Mouse (Mus musculus) liver, embryonic 16.5 days (tissue): ENCODE results near the gene Nanos2. TPM values are rescaled to one million over a fixed set of nuclear protein-coding genes. Genes with fewer than 3 reads are reported as not detected.

Experiments
- ATAC-seq: fragments of 200-750 bp; cut with Nextera tagmentation; 2 replicates; pipeline ENCODE4 v1.8.0; 2017; ENCODE audit warnings: low read depth, mild to moderate bottlenecking, moderate number of reproducible peaks, moderate library complexity
- H3K27ac ChIP-seq: fragments of 300-500 bp; sonication (generic); 2 replicates; pipeline ENCODE4 v1.5.1; 2014; ENCODE audit warnings: mild to moderate bottlenecking, low read length
- H3K27me3 ChIP-seq: fragments of 300-500 bp; sonication (generic); 2 replicates; pipeline ENCODE4 v1.6.1; 2014; ENCODE audit warnings: low read depth, low read length, mixed read lengths; ENCODE audit not compliant: control insufficient read depth, insufficient read depth
- H3K36me3 ChIP-seq: fragments of 300-500 bp; sonication (generic); 2 replicates; pipeline ENCODE4 v1.6.1; 2014; ENCODE audit warnings: mild to moderate bottlenecking; ENCODE audit not compliant: control insufficient read depth, insufficient read depth
- H3K4me1 ChIP-seq: fragments of 300-500 bp; sonication (generic); 2 replicates; pipeline ENCODE4 v1.6.1; 2014; ENCODE audit warnings: low read depth, low read length, mixed read lengths; ENCODE audit not compliant: control insufficient read depth
- H3K4me2 ChIP-seq: fragments of 300-500 bp; sonication (generic); 2 replicates; pipeline ENCODE4 v1.6.1; 2014; ENCODE audit warnings: low read depth, low read length, mixed read lengths
- H3K4me3 ChIP-seq: fragments of 300-500 bp; sonication (generic); 2 replicates; pipeline ENCODE4 v1.5.1; 2014; ENCODE audit warnings: low read depth, mild to moderate bottlenecking, low read length
- H3K9ac ChIP-seq: fragments of 300-500 bp; sonication (generic); 2 replicates; pipeline ENCODE4 v1.6.1; 2014; ENCODE audit warnings: low read depth, low read length
- H3K9me3 ChIP-seq: fragments of 300-500 bp; sonication (generic); replicated peaks from 2 replicates; pipeline ENCODE4 v1.6.1; 2016; ENCODE audit warnings: low read length; ENCODE audit not compliant: control insufficient read depth
- WGBS: fragments of 180-500 bp; shearing (Covaris S2); extraction: QIAGEN DNeasy Blood & Tissue Kit; methylation state at CpG from one replicate; pipeline ENCODE4 v1.1.7; 2014; ENCODE audit not compliant: insufficient replicate concordance; 5-methylcytosine and 5-hydroxymethylcytosine counted together
- polyA plus RNA-seq: library from polyadenylated mRNA; unstranded; fragments of >200 nt; fragmentation: Nextera tagmentation; extraction: Ambion mirVana; gene quantifications from 2 replicates; pipeline ENCODE4 v1.2.1, GENCODE M21; 2015

The Nanos2 gene
- not detected in 2 replicates for polyA plus RNA-seq

DNA sequence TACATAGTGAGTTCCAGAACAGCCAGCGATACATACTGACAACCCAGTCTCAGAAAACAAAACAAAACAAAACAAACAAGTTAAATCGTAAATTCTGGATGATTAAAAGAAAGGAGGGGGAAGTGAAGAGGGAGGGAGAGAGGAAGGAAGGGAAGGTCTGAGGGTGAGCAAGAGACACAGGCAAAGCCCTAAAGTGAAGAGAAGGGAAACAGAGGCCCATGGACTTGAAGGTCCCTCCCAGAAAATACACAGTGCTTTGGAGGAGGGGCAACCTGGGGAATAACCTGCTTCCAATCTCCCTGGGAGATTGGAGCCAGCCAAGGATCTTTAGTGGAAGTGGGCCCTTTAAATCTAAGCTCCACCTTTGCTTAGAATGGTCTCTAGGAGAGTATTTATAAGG is at the start of gene Nanos2:
Nanos2 (plus strand) TSS at position 301 of the 400 bp plus-strand sequence.
- Histone ChIP-seq H3K9ac (no peak within 1 kb of the TSS), H3K4me2 (no peak within 1 kb of the TSS), H3K36me3 (no peaks in the 10 kb centered on the region), H3K27me3 (peaks cover 40% of the 10 kb centered on the region), H3K4me3 (no peak within 1 kb of the TSS), H3K9me3 (no peaks in the 10 kb centered on the region), H3K4me1 (peaks cover 15% of the 10 kb centered on the region), H3K27ac (no peak within 1 kb of the TSS)
- no peak for ATAC-seq
- WGBS = 38% methylated on average over 2 of the region's 2 CpGs

DNA sequence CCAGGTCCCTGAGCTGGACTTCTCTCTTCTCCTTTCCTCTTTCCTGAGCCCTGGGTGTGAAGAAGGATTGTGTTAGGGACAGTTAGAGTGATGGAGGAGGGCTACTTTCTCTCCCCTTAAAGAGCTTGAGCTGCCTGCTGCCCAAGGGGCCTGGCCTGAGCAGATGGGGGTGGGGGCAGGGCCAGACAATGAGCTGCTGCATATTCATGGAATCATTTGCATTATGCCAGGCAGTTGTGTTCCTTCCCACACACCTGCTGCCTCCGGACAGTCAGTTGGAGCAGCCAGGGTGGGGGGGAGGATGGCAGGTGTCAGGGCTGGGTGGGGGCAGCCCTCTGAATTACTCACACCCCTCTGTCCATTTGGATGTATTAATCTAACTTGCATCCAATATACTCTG is 44.8 kb upstream of the Nanos2 start:
- ATAC-seq = no peak
- no peaks in the 10 kb centered on the region for H3K9me3 ChIP-seq
- no peak overlapping the region for H3K27ac ChIP-seq
- H3K4me3 ChIP-seq = no peak overlapping the region
- H3K4me1 ChIP-seq = no peaks in the 10 kb centered on the region
- H3K36me3 ChIP-seq = no peaks in the 10 kb centered on the region
- no peak overlapping the region for H3K4me2 ChIP-seq
- no peak overlapping the region for H3K9ac ChIP-seq
- H3K27me3 ChIP-seq = no peaks in the 10 kb centered on the region
- WGBS = 50% methylated on average over 1 of the region's 1 CpGs

DNA sequence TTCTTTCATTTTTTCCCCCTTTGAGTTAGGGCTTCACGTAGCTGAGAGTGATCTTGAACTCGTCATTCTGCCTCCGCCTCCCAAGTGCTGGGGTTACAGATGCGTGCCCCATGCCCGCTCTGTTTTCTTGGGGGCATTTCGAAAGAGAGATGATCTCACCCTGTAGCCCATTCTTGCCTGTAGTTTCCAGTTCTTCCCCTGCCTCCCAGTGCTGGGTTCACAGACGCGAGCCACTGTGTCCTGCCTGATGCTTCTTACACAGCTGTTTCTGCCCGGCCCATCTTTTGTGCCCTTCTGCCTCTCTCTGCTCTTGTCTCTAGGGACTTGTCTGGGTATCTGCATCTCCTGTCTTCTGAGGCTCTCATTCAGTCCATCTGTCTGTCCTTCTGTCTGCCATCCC is 44.4 kb upstream of the Nanos2 start:
- Histone ChIP-seq H3K27ac (no peak overlapping the region), H3K4me1 (no peaks in the 10 kb centered on the region), H3K4me3 (no peak overlapping the region), H3K9ac (no peak overlapping the region), H3K9me3 (no peaks in the 10 kb centered on the region), H3K4me2 (no peak overlapping the region), H3K27me3 (no peaks in the 10 kb centered on the region), H3K36me3 (no peaks in the 10 kb centered on the region)
- WGBS = 47% methylated on average over 9 of the region's 9 CpGs
- no peak for ATAC-seq

DNA sequence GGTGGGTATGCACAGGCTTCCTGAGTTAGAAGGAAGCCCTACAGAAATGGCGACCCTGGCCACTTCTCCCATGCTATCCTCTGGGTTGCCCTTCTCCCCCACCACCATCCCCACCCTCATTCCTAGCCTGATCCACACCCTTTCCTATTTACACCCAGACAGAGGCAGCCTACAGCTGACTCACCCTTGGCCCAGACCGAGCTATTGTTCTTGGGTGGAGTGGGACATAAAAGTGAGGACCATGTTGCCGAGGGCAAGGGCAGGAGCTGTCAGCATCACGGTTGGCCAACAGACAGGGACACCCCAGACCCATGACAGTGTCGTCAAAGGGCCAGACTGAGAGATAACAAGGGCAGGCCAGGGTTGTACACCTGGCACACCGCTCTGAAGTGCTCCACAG is 39.0 kb upstream of the Nanos2 start:
- no peak overlapping the region for H3K9ac ChIP-seq
- no peaks in the 10 kb centered on the region for H3K4me1 ChIP-seq
- WGBS = 47% methylated on average over 6 of the region's 6 CpGs

DNA sequence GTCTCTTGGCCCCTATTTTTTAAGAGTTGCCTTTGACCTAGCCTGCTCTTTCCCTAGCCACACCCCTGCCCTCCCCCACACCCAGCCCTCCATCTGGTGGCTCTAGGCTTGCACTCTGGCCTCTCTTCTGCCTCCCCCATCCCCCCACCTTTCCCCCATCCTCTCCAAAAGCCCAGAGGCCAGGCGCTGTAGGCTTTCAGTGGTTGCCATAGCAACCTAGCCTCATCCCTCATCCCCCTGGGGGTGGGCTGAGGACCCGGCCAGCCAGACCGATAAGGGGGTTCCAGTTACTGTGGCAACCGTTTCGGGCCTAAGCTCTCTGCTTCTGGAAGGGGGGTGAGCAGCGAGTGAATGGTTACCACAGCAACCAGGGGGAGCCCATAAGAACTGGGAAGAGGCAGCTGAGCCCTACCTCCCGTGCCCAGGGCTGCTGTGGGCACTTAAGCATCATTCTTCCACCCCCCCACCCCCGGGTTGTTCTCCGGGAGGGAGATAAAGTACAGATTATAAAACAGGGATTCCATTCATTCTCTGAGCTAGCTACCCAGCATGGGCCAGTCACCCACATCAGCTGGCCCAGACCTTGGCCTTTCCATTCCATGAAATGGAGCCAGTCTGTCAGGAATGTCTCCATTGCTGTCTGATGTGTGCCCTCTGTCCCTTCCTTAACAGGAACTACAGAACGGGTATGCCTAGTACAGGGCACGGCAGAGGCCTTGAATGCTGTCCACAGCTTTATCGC is 37.2 kb upstream of the Nanos2 start:
- Histone ChIP-seq H3K27ac (no peak overlapping the region), H3K4me3 (no peak overlapping the region), H3K9me3 (no peaks in the 10 kb centered on the region), H3K4me1 (no peaks in the 10 kb centered on the region), H3K4me2 (no peak overlapping the region), H3K27me3 (peaks cover 7% of the 10 kb centered on the region; the same call in 1 of the 2 replicates), H3K36me3 (no peaks in the 10 kb centered on the region), H3K9ac (no peak overlapping the region)
- WGBS = 31% methylated on average over 12 of the region's 12 CpGs
- no peak for ATAC-seq

More for the DNA sequence above, 39.0 kb upstream of the Nanos2 start:
- no peaks in the 10 kb centered on the region for H3K36me3 ChIP-seq
- H3K27ac ChIP-seq = no peak overlapping the region
- no peaks in the 10 kb centered on the region for H3K9me3 ChIP-seq
- H3K4me2 ChIP-seq = no peak overlapping the region
- no peak for ATAC-seq
- peaks cover 7% of the 10 kb centered on the region; the same call in 1 of the 2 replicates for H3K27me3 ChIP-seq
- H3K4me3 ChIP-seq = no peak overlapping the region

DNA sequence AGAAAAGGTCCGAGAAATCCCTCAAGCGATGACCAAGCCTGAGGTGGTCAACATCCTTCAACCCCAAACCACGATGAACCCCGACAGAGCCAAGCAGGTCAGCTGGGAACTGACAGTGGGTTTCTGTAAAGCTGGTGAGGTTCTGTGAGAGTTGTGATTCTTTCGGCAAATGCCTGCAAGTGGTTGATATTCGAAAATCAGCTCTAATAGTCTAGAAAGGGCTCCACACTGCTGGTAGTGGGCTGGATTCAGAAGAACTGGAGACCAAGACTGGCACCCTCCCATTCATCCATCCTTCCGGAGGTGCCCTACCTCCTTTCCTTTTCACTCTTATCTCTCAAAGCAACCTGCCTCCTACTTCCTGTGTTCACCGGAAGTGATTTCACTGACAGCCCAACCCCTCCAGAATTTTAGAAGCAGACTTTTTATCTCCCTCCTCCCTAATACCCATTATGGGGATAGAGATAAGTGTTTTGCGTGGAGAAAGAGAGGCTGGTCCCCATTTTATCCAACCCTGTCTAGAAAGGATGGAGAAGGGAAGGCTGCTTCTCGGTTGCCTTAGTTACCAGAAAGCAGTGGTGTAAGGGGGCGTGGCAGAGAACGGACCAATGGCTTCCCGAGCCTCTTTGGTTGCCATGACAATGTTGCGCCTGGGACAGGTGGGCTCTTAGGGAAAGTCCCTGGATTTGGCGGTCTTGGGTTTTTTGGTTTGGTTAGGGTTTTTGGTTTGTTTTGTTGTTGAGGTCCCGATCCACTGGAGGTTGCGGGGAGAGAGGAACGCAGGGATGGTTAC is 36.5 kb upstream of the Nanos2 start:
- H3K27ac ChIP-seq = no peak overlapping the region
- H3K36me3 ChIP-seq = no peaks in the 10 kb centered on the region
- no peak overlapping the region for H3K4me2 ChIP-seq
- WGBS = 13% methylated on average over 18 of the region's 18 CpGs
- no peak overlapping the region for H3K4me3 ChIP-seq
- H3K9ac ChIP-seq = no peak overlapping the region
- no peaks in the 10 kb centered on the region for H3K4me1 ChIP-seq
- no peak for ATAC-seq
- peaks cover 7% of the 10 kb centered on the region; the same call in 1 of the 2 replicates for H3K27me3 ChIP-seq
- no peaks in the 10 kb centered on the region for H3K9me3 ChIP-seq

DNA sequence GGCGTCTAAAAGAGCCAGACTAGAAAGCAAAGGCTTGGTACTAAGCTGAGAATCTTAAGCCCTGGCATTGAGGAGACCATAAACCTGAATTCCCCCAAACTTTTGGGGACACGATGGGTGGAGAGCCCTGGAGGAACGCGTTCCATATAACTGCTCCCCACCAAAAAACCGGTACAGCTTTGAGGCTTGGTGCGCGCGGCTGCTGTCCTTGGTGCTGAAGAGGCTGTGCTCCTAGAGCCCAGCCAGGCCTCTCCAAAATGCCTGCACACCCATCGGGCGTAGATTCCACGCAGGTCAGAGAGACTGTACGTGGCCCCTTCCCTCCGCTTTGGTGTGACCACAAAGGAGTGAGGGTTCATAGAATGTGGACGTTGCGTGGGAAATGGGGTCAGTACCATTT is 35.8 kb upstream of the Nanos2 start:
- H3K4me3 ChIP-seq = no peak overlapping the region
- WGBS = 9% methylated on average over 15 of the region's 15 CpGs
- H3K36me3 ChIP-seq = no peaks in the 10 kb centered on the region
- no peak overlapping the region for H3K27ac ChIP-seq
- no peaks in the 10 kb centered on the region for H3K9me3 ChIP-seq
- ATAC-seq = no peak
- no peak overlapping the region for H3K4me2 ChIP-seq
- H3K4me1 ChIP-seq = no peaks in the 10 kb centered on the region
- H3K27me3 ChIP-seq = peaks cover 10% of the 10 kb centered on the region
- H3K9ac ChIP-seq = no peak overlapping the region

DNA sequence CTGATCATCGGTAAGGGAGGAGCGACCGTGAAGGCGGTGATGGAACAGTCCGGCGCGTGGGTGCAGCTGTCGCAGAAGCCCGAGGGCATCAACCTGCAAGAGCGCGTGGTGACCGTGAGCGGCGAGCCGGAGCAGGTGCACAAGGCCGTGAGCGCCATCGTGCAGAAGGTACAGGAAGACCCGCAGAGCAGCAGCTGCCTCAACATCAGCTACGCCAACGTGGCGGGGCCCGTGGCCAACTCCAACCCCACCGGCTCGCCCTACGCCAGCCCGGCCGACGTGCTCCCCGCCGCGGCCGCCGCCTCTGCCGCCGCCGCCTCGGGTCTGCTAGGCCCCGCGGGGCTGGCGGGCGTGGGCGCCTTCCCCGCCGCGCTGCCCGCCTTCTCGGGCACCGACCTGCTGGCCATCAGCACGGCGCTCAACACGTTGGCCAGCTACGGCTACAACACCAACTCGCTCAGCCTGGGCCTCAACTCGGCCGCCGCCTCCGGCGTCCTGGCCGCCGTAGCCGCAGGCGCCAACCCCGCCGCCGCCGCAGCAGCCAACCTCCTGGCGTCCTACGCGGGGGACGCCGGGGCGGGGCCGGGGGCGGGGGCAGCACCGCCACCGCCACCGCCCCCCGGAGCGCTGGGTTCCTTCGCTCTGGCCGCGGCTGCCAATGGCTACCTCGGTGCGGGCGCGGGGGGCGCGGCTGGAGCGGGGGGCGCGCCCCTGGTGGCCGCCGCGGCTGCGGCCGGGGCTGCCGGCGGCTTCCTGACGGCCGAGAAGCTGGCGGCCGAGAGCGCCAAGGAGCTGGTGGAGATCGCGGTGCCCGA is 29.4 kb upstream of the Nanos2 start:
- WGBS = under 1% methylated on average over 86 of the region's 107 CpGs
- Histone ChIP-seq H3K4me2 (peak overlapping the region; percentile 67), H3K9me3 (no peaks in the 10 kb centered on the region), H3K36me3 (no peaks in the 10 kb centered on the region), H3K4me3 (peak overlapping the region; percentile 57), H3K27ac (no peak overlapping the region), H3K9ac (peak overlapping the region; percentile 24; the same call in 1 of the 2 replicates), H3K27me3 (peaks cover 66% of the 10 kb centered on the region), H3K4me1 (no peaks in the 10 kb centered on the region; the same call in none of the 2 replicates)
- peak; percentile 84 for ATAC-seq
